Mouse (Mus musculus): ENCODE measurements at regions not wholly inside any gene's neighbourhood (a gene's known extent, or its start where the extent isn't known, plus 50 kb on each side); places are given as distances from the start of the nearest gene placed in this dataset.

- Histone ChIP-seq H3K4me1 (ENCODE audit: control insufficient read depth, insufficient read depth, low read length) (no peaks in the 10 kb centered on the region), H3K4me3 (ENCODE audit: insufficient read depth, low read length) (no peak overlapping the region), H3K27ac (ENCODE audit: insufficient read depth, low read depth, low read length) (no peak overlapping the region)
- TF ChIP-seq POLR2A (IDR thresholded peaks at IDR 0.05; ENCODE audit: borderline replicate concordance, low read depth, low read length) (no peak), CTCF (IDR thresholded peaks at IDR 0.05; ENCODE audit: low read depth, low read length) (no peak)
Measured at GRCm38 (mm10) chr17:88171606-88172005, 106.5 kb upstream of the Fbxo11 start.

DNA sequence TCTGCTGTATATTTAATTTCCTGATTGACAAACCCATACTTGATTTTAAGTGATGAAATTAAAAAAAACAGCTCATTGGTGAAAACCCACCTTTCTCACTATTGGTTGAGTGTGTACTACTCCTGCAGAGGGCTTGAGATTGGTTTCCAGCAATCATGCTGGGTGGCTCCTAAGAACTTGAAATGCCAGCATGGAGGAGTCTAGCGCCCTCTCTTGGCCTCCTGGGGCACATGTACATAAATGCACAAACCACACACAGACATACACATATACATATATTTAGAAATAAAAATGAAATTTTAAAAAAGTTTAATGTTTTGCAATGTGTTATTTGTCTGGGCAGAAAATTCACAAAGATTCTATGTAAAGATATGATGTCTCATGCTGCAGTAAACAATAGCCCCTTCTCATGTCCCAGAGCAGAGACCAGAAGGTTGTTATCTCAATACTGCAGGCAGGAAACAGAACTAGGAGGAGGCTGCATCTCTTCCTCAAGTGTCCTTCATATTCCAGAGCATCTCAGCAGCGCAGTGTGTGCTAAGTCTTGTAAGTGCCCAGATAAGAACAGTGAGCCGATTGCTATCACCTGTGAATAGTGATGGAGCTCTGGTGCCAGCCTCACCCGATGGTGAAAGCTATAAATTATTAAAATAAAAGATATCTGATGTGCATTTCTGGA lies 108.4 kb upstream of the Fbxo11 start:
- no peak overlapping the region for H3K4me3 ChIP-seq (ENCODE audit: insufficient read depth, low read length)
- TF ChIP-seq CTCF (IDR thresholded peaks at IDR 0.05; ENCODE audit: low read depth, low read length) (no peak), POLR2A (IDR thresholded peaks at IDR 0.05; ENCODE audit: borderline replicate concordance, low read depth, low read length) (no peak)
- no peaks in the 10 kb centered on the region for H3K4me1 ChIP-seq (ENCODE audit: control insufficient read depth, insufficient read depth, low read length)
- H3K27ac ChIP-seq (ENCODE audit: insufficient read depth, low read depth, low read length) = no peak overlapping the region

DNA sequence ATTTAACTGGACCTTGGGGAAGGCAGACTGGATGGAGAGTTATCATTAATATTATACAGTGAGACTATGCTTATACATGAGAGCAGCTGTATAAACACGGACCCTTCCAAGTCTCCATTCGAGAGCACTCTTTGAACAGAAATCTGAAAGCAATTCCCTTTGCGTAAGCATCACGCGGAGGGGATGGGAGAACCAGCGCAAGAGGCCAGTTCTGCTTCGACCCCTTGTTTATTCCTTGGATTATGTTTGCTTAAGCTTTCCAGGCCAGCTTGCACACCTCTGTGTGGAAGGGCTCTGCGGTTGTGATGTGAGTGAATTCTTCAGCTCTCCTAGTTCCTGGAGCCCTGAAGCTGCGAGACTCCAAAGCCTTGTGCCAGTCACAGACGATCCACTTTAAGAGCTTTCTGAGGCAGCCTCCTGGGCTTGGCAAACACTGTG lies 109.2 kb upstream of the Fbxo11 start:
- Histone ChIP-seq H3K27ac (ENCODE audit: insufficient read depth, low read depth, low read length) (no peak overlapping the region), H3K4me1 (ENCODE audit: control insufficient read depth, insufficient read depth, low read length) (no peaks in the 10 kb centered on the region), H3K4me3 (ENCODE audit: insufficient read depth, low read length) (no peak overlapping the region)
- no peak for TF ChIP-seq CTCF (IDR thresholded peaks at IDR 0.05; ENCODE audit: low read depth, low read length)

- no peaks in the 10 kb centered on the region for H3K4me1 ChIP-seq (ENCODE audit: control insufficient read depth, insufficient read depth, low read length)
- no peak for TF ChIP-seq POLR2A (IDR thresholded peaks at IDR 0.05; ENCODE audit: borderline replicate concordance, low read depth, low read length)
- no peak for TF ChIP-seq CTCF (IDR thresholded peaks at IDR 0.05; ENCODE audit: low read depth, low read length)
- H3K4me3 ChIP-seq (ENCODE audit: insufficient read depth, low read length) = no peak overlapping the region
- no peak overlapping the region for H3K27ac ChIP-seq (ENCODE audit: insufficient read depth, low read depth, low read length)
Measured at GRCm38 (mm10) chr17:88175951-88176623, 111.0 kb upstream of the Fbxo11 start.

DNA sequence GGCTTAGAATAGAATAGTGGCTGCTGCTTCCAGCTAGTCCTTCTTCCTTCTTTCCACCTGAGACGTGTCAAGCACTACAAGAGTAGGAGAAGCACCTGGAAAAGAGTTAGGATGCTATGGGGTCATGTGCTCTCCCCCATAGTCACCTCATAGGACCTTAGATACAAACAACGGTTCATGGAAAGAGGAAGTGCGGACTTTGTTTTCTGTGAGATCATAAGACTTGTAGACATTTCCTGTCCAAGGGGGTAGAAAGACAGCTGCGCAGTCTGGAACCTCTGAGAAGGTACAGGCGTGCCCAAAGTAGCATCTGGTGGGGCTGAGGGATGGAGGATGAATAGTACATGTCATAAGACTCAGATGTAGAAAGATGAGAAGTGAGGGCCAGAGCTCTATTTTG lies 125.6 kb upstream of the Fbxo11 start:
- TF ChIP-seq POLR2A (IDR thresholded peaks at IDR 0.05; ENCODE audit: borderline replicate concordance, low read depth, low read length) = no peak
- no peak for TF ChIP-seq CTCF (IDR thresholded peaks at IDR 0.05; ENCODE audit: low read depth, low read length)
- no peak overlapping the region for H3K4me3 ChIP-seq (ENCODE audit: insufficient read depth, low read length)
- peak overlapping the region; percentile 15; the same call in 1 of the 2 replicates for H3K27ac ChIP-seq (ENCODE audit: insufficient read depth, low read depth, low read length)
- H3K4me1 ChIP-seq (ENCODE audit: control insufficient read depth, insufficient read depth, low read length) = peaks cover 31% of the 10 kb centered on the region

- Histone ChIP-seq H3K4me1 (ENCODE audit: control insufficient read depth, insufficient read depth, low read length) (peaks cover 32% of the 10 kb centered on the region), H3K4me3 (ENCODE audit: insufficient read depth, low read length) (no peak overlapping the region), H3K27ac (ENCODE audit: insufficient read depth, low read depth, low read length) (0 out of 2 replicates have a peak overlapping the region, but pooled peaks have one; percentile 15)
- TF ChIP-seq CTCF (IDR thresholded peaks at IDR 0.05; ENCODE audit: low read depth, low read length) (no peak), POLR2A (IDR thresholded peaks at IDR 0.05; ENCODE audit: borderline replicate concordance, low read depth, low read length) (no peak)
Measured at GRCm38 (mm10) chr17:88191444-88191843, 126.4 kb upstream of the Fbxo11 start.

DNA sequence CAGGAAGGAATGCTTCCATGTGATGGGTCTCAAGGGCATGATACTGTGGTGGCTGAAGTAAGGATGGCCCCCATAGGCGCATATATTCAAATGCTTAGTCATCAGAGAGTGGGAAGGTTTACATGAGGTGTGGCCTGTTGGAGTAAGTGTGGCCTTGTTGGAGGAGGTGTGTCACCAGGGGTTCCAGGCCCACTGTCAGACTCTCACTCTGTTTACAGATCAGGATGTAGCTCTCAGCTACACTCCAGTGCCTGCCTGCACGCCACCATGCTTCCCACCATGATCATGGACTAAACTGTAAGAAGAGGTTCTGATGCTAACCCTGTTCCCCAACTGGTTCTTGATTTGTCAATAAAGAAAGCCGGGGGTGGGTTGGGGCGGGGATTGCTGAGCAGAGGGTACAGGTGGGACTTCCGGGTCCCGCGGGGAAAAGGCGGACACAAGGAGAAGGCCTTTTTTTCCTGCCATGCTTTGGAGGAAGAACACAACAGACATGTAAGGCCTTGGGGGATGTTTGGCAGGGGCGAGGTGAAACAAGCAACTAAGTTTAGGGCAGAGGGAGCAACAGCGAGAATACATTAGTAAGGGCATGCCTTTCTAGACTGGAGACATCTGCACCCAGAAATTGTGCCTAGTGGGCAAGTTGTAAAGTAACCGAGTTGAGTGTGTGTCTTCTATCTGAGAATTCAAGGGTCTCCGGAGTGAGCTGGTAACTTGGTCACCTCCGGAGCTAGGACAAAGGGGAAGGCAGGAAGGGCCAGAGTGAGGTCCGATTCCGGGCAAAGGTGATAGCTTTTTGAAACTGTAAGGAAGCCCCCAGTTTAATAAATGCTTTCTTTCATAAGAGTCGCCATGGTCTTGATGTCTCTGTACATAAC lies 127.1 kb upstream of the Fbxo11 start:
- Histone ChIP-seq H3K27ac (ENCODE audit: insufficient read depth, low read depth, low read length) (no peak overlapping the region), H3K4me3 (ENCODE audit: insufficient read depth, low read length) (no peak overlapping the region)

GRCm38 (mm10) chr17:88194693-88195092 lies 129.6 kb upstream of the Fbxo11 start:
- H3K4me3 ChIP-seq (ENCODE audit: insufficient read depth, low read length) = no peak overlapping the region

More for the DNA sequence above, 127.1 kb upstream of the Fbxo11 start:
- peaks cover 32% of the 10 kb centered on the region for H3K4me1 ChIP-seq (ENCODE audit: control insufficient read depth, insufficient read depth, low read length)
- no peak for TF ChIP-seq POLR2A (IDR thresholded peaks at IDR 0.05; ENCODE audit: borderline replicate concordance, low read depth, low read length)
- TF ChIP-seq CTCF (IDR thresholded peaks at IDR 0.05; ENCODE audit: low read depth, low read length) = no peak

GRCm38 (mm10) chr17:88195303-88195702 lies 130.2 kb upstream of the Fbxo11 start:
- H3K4me3 ChIP-seq (ENCODE audit: insufficient read depth, low read length) = no peak overlapping the region
- no peak overlapping the region for H3K27ac ChIP-seq (ENCODE audit: insufficient read depth, low read depth, low read length)
- H3K4me1 ChIP-seq (ENCODE audit: control insufficient read depth, insufficient read depth, low read length) = peaks cover 27% of the 10 kb centered on the region
- no peak for TF ChIP-seq POLR2A (IDR thresholded peaks at IDR 0.05; ENCODE audit: borderline replicate concordance, low read depth, low read length)
- no peak for TF ChIP-seq CTCF (IDR thresholded peaks at IDR 0.05; ENCODE audit: low read depth, low read length)

More at GRCm38 (mm10) chr17:88194693-88195092, 129.6 kb upstream of the Fbxo11 start:
- TF ChIP-seq POLR2A (IDR thresholded peaks at IDR 0.05; ENCODE audit: borderline replicate concordance, low read depth, low read length) (no peak), CTCF (IDR thresholded peaks at IDR 0.05; ENCODE audit: low read depth, low read length) (no peak)
- Histone ChIP-seq H3K27ac (ENCODE audit: insufficient read depth, low read depth, low read length) (no peak overlapping the region), H3K4me1 (ENCODE audit: control insufficient read depth, insufficient read depth, low read length) (peaks cover 32% of the 10 kb centered on the region)
